ENCODE assay signal across 29 mouse cellular contexts in genomic region chr10:3117451-3118070, GRCm38 (mm10).
"Had no signal": no experiment of that assay in that cellular context is flagged by ENCODE, and none has a peak within 500 bp of the region (broad histone marks: within the 10 kb centered on the region; RNA-seq: fewer than 3 reads in every experiment).

No protein-coding gene starts in this region.

- H3K36me3 ChIP-seq: heart, embryonic 10.5 days; heart, embryonic 12.5 days; hindbrain, embryonic 10.5 days; intestine, embryonic 15.5 days; kidney, embryonic 15.5 days; liver, embryonic 15.5 days had no signal

- H3K4me1 ChIP-seq: heart, embryonic 10.5 days; heart, embryonic 12.5 days; hindbrain, embryonic 10.5 days; hindbrain, embryonic 12.5 days; intestine, embryonic 15.5 days; kidney, embryonic 15.5 days; limb, embryonic 12.5 days; liver, embryonic 13.5 days; liver, embryonic 15.5 days had no signal

- ATAC-seq: hindbrain, embryonic 16.5 days; inflammation-experienced regulatory T-cells, adult 6 months; intestine, embryonic 15.5 days; intestine, postnatal 0 days; liver, postnatal 0 days had no signal

- H3K27me3 ChIP-seq: heart, embryonic 12.5 days; hindbrain, embryonic 12.5 days; intestine, embryonic 15.5 days; kidney, embryonic 15.5 days; limb, embryonic 12.5 days; liver, embryonic 13.5 days; liver, embryonic 15.5 days had no signal

- H3K27ac ChIP-seq: gastrocnemius, adult 2 months; heart, embryonic 10.5 days; hindbrain, embryonic 10.5 days; hindbrain, embryonic 12.5 days; hindbrain, embryonic 14.5 days; intestine, embryonic 15.5 days; kidney, embryonic 15.5 days; kidney, postnatal 0 days; limb, embryonic 12.5 days; liver, embryonic 13.5 days; liver, embryonic 15.5 days had no signal

- H3K4me3 ChIP-seq: gastrocnemius, adult 2 months; heart, embryonic 10.5 days; heart, embryonic 12.5 days; hindbrain, embryonic 10.5 days; hindbrain, embryonic 12.5 days; intestine, embryonic 15.5 days; kidney, embryonic 15.5 days; limb, embryonic 12.5 days; liver, embryonic 13.5 days; liver, embryonic 15.5 days had no signal

- DNase-seq: gastrocnemius, adult 2 months; gastrocnemius, postnatal 10 days; gastrocnemius, postnatal 25 days; heart, adult 18-20 months; heart, postnatal 10 days; heart, postnatal 4 days; kidney, adult 18-20 months; kidney, adult 8-10 months; kidney, postnatal 14 days; kidney, postnatal 36 days; layer of hippocampus, adult 9-11 months; layer of hippocampus, postnatal 36 days; left cerebral cortex, postnatal 4 days; liver; liver, embryonic 13.5 days; liver, postnatal 0 days had no signal

- H3K9ac ChIP-seq: heart, embryonic 12.5 days; hindbrain, embryonic 12.5 days; hindbrain, embryonic 14.5 days; intestine, embryonic 15.5 days; kidney, embryonic 15.5 days; limb, embryonic 12.5 days; liver, embryonic 13.5 days; liver, embryonic 15.5 days; liver, postnatal 0 days had no signal
